In genomic region chr17:72153038-72153437, GRCm38 (mm10) we compare ENCODE assay signal across 34 mouse cellular contexts.
"Had no signal": no experiment of that assay in that cellular context is flagged by ENCODE, and none has a peak within 500 bp of the region (broad histone marks: within the 10 kb centered on the region; RNA-seq: fewer than 3 reads in every experiment).

No protein-coding gene starts in this region.

- H3K9ac ChIP-seq: heart, embryonic 12.5 days; heart, embryonic 13.5 days; heart, embryonic 15.5 days; hindbrain, embryonic 12.5 days; hindbrain, embryonic 13.5 days; hindbrain, embryonic 14.5 days; hindbrain, embryonic 15.5 days; intestine, embryonic 15.5 days; kidney, embryonic 15.5 days had no signal

- H3K4me3 ChIP-seq: heart, embryonic 12.5 days; heart, embryonic 13.5 days; heart, embryonic 15.5 days; hindbrain, embryonic 10.5 days; hindbrain, embryonic 12.5 days; hindbrain, embryonic 13.5 days; hindbrain, embryonic 15.5 days; intestine, embryonic 15.5 days; kidney, embryonic 15.5 days; layer of hippocampus, adult 2 months; left cerebral cortex, adult 2 months had no signal

- H3K36me3 ChIP-seq: heart, embryonic 12.5 days; heart, embryonic 13.5 days; heart, embryonic 15.5 days; hindbrain, embryonic 10.5 days; hindbrain, embryonic 12.5 days; hindbrain, embryonic 13.5 days; hindbrain, embryonic 15.5 days; intestine, embryonic 15.5 days; kidney, embryonic 15.5 days had no signal

- H3K27me3 ChIP-seq: heart, embryonic 12.5 days; heart, embryonic 13.5 days; heart, embryonic 15.5 days; hindbrain, embryonic 12.5 days; hindbrain, embryonic 13.5 days; hindbrain, embryonic 15.5 days; intestine, embryonic 15.5 days; kidney, embryonic 15.5 days had no signal

- H3K27ac ChIP-seq: heart, embryonic 13.5 days; heart, embryonic 15.5 days; hindbrain, embryonic 10.5 days; hindbrain, embryonic 12.5 days; hindbrain, embryonic 13.5 days; hindbrain, embryonic 14.5 days; hindbrain, embryonic 15.5 days; hindbrain, postnatal 0 days; intestine, embryonic 15.5 days; kidney, embryonic 15.5 days; kidney, postnatal 0 days; layer of hippocampus, adult 2 months; left cerebral cortex, adult 2 months had no signal

- DNase-seq: heart, postnatal 10 days; heart, postnatal 14 days; heart, postnatal 36 days; heart, postnatal 4 days; kidney, adult 11 months; kidney, adult 18-20 months; kidney, adult 2 months; kidney, adult 8-10 months; kidney, adult 9 months; kidney, postnatal 10 days; kidney, postnatal 14 days; kidney, postnatal 25 days; kidney, postnatal 36 days; kidney, postnatal 4 days; layer of hippocampus, adult 9-11 months; layer of hippocampus, postnatal 36 days had no signal

- H3K4me1 ChIP-seq: heart, embryonic 12.5 days; heart, embryonic 13.5 days; heart, embryonic 15.5 days; hindbrain, embryonic 12.5 days; hindbrain, embryonic 13.5 days; hindbrain, embryonic 15.5 days; intestine, embryonic 15.5 days; kidney, embryonic 15.5 days had no signal

- ATAC-seq: hindbrain, embryonic 16.5 days; hindbrain, postnatal 0 days; inflammation-experienced regulatory T-cells, adult 6 months; intestine, embryonic 15.5 days; intestine, embryonic 16.5 days; intestine, postnatal 0 days had no signal

- H3K9me3 ChIP-seq: heart, embryonic 13.5 days; heart, embryonic 15.5 days; hindbrain, embryonic 12.5 days; hindbrain, embryonic 13.5 days; hindbrain, embryonic 15.5 days; intestine, embryonic 15.5 days; kidney, embryonic 15.5 days had no signal
